Mouse (Mus musculus): ENCODE measurements at regions not wholly inside any gene's neighbourhood (a gene's known extent, or its start where the extent isn't known, plus 50 kb on each side); places are given as distances from the start of the nearest gene placed in this dataset.

GRCm38 (mm10) chr17:60509122-60509521, 1496.0 kb upstream of the Nudt12 start:
- DNase-seq (ENCODE audit: low spot score), result no peak

DNA sequence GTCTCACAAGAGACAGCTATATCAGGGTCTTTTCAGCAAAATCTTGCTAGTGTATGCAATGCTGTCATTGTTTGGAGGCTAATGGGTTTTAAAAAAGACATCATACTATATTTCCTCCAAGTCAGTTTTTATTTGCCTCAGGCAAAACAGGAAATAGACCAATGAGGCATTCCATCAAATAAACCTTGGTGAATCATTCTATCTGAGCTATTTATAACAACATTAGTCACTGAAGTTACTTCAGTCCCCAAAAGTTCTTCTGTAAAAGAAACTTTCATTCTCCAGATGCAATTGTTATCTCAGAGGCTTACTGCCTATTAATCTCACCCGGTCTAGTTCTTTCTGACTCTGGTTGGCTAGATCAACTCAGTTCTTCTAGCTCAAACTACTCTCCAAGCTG, 1455.7 kb upstream of the Nudt12 start:
- no peak for DNase-seq (ENCODE audit: low spot score)

DNA sequence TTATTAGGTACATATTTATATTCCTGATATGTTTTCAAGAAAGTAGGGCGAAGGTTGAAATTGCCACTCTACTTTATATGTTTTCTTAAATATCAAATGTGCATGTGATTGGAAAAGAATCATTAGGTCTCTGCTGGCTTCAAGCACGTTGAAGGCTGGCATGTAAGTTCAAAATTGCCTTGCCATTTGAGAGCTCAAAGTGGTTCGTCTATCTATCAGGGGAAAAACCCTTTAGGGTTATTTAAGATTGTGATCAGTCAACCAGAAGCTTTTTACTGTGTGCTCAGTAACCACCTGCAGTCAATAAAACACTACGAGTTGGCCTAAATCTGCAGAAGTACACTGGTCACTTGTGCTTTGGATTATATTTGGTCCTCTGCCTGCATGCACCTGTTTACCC, 1451.9 kb upstream of the Nudt12 start:
- DNase-seq (ENCODE audit: low spot score), result no peak

DNA sequence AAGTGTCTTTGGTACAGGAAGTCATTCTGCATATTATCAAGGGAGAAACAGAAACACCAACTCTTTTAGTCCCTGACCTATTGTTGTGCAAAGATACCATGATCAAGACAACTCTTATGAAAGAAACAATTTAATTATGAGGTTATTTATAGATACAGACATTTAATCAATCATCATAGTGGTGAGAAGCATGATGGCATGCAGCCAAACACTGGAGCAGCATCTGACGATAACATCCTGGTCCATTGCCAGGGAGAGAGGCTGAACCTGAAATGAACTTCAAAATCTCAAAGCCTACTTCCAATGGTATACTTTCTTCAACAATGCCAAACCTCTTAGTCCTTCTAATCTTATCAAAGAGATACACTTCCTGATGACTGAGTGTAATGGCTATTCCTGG, 1439.7 kb upstream of the Nudt12 start:
- peak; percentile 48 for DNase-seq (ENCODE audit: low spot score)

DNA sequence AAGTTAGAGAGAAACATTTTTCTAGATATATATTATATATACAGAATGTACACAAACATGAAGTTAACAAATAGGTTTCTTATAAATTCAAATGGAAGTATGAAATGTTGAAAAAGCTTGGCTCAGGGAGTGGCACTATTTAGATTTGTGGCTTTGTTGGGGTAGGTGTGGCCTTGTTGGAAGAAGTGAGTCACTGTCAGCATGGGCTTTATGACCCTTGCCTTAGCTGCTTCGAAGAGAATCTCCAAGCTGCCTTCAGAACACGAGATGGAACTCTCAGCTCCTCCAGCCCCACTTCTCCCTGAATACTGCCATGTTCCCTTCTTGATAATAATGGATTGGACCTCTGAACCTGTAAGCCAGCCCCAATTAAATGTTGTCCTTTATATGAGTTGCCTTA, 1410.4 kb upstream of the Nudt12 start:
- peak; percentile 25 for DNase-seq (ENCODE audit: low spot score)
